Mouse (Mus musculus): ENCODE results near the gene Chst15.

GRCm38 (mm10) chr7:132276287-132276686, 40.7 kb downstream of the Chst15 start:
- TF ChIP-seq CTCF (conservative IDR thresholded peaks at IDR 0.05; ENCODE audit: low read length) = no peak
- no peak for TF ChIP-seq POU5F1 (IDR thresholded peaks at IDR 0.05; ENCODE audit: borderline replicate concordance, low read length)
- TF ChIP-seq NANOG (IDR thresholded peaks at IDR 0.05; ENCODE audit: borderline replicate concordance, low read length) = no peak

Data from E14TG2a.4 (cell line).